Mouse (Mus musculus): ENCODE measurements at regions not wholly inside any gene's neighbourhood (a gene's known extent, or its start where the extent isn't known, plus 50 kb on each side); places are given as distances from the start of the nearest gene placed in this dataset.

DNA sequence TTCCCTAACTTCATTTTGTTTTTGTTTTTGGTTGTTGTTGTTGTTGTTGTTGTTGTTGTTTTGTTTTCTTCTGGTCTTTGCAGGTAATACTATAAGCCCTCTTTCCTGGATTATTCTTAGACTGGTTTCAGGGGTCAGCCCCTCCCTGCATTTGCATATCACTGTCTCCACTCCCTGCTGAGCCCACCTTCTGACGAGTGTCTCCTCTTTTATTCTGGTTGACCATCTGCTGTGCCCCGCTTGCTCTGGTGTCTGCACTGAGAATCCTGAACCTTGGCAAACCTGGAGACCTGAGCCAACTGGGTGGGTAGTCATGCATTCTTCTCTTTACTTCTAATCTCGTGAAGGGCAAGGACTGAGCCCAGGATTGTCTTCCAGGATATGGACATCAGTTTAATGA is 134.4 kb upstream of the Irx5 start:
- H3K36me3 ChIP-seq (ENCODE audit: insufficient read depth, low read length), result no peaks in the 10 kb centered on the region
- H3K4me3 ChIP-seq (replicated peaks; ENCODE audit: low read length), result no peak overlapping the region
- H3K9me3 ChIP-seq (ENCODE audit: low read length), result peaks cover 4% of the 10 kb centered on the region; the same call in 1 of the 2 replicates
- peaks cover 6% of the 10 kb centered on the region for H3K4me1 ChIP-seq (replicated peaks; ENCODE audit: low read depth, low read length)
- TF ChIP-seq CTCF (conservative IDR thresholded peaks at IDR 0.05; ENCODE audit: low read length) (no peak), POU5F1 (IDR thresholded peaks at IDR 0.05; ENCODE audit: borderline replicate concordance, low read length) (no peak), NANOG (IDR thresholded peaks at IDR 0.05; ENCODE audit: borderline replicate concordance, low read length) (no peak)
- no peaks in the 10 kb centered on the region for H3K27me3 ChIP-seq (ENCODE audit: insufficient read depth, low read length)

- no peak for TF ChIP-seq POU5F1 (IDR thresholded peaks at IDR 0.05; ENCODE audit: borderline replicate concordance, low read length)
- TF ChIP-seq CTCF (conservative IDR thresholded peaks at IDR 0.05; ENCODE audit: low read length), result no peak
- no peak for TF ChIP-seq NANOG (IDR thresholded peaks at IDR 0.05; ENCODE audit: borderline replicate concordance, low read length)
- Histone ChIP-seq H3K9me3 (ENCODE audit: low read length) (no peaks in the 10 kb centered on the region), H3K36me3 (ENCODE audit: insufficient read depth, low read length) (no peaks in the 10 kb centered on the region), H3K4me1 (replicated peaks; ENCODE audit: low read depth, low read length) (peaks cover 19% of the 10 kb centered on the region), H3K4me3 (replicated peaks; ENCODE audit: low read length) (no peak overlapping the region), H3K27me3 (ENCODE audit: insufficient read depth, low read length) (no peaks in the 10 kb centered on the region)
Measured at GRCm38 (mm10) chr8:92219181-92219890, 138.1 kb upstream of the Irx5 start.

GRCm38 (mm10) chr8:92217521-92217920 is 139.9 kb upstream of the Irx5 start:
- Histone ChIP-seq H3K4me1 (replicated peaks; ENCODE audit: low read depth, low read length) (peaks cover 13% of the 10 kb centered on the region), H3K9me3 (ENCODE audit: low read length) (no peaks in the 10 kb centered on the region), H3K4me3 (replicated peaks; ENCODE audit: low read length) (no peak overlapping the region), H3K27me3 (ENCODE audit: insufficient read depth, low read length) (no peaks in the 10 kb centered on the region), H3K36me3 (ENCODE audit: insufficient read depth, low read length) (no peaks in the 10 kb centered on the region)
- TF ChIP-seq POU5F1 (IDR thresholded peaks at IDR 0.05; ENCODE audit: borderline replicate concordance, low read length) (no peak), CTCF (conservative IDR thresholded peaks at IDR 0.05; ENCODE audit: low read length) (no peak), NANOG (IDR thresholded peaks at IDR 0.05; ENCODE audit: borderline replicate concordance, low read length) (no peak)

- H3K27me3 ChIP-seq (ENCODE audit: insufficient read depth, low read length), result no peaks in the 10 kb centered on the region
- no peaks in the 10 kb centered on the region for H3K36me3 ChIP-seq (ENCODE audit: insufficient read depth, low read length)
- TF ChIP-seq NANOG (IDR thresholded peaks at IDR 0.05; ENCODE audit: borderline replicate concordance, low read length), result no peak
Measured at GRCm38 (mm10) chr8:92216176-92216575, 141.2 kb upstream of the Irx5 start.

GRCm38 (mm10) chr8:92212786-92213535 is 144.5 kb upstream of the Irx5 start:
- H3K4me3 ChIP-seq (replicated peaks; ENCODE audit: low read length), result no peak overlapping the region

More at GRCm38 (mm10) chr8:92216176-92216575, 141.2 kb upstream of the Irx5 start:
- H3K9me3 ChIP-seq (ENCODE audit: low read length), result no peaks in the 10 kb centered on the region
- H3K4me1 ChIP-seq (replicated peaks; ENCODE audit: low read depth, low read length), result peaks cover 13% of the 10 kb centered on the region
- H3K4me3 ChIP-seq (replicated peaks; ENCODE audit: low read length), result no peak overlapping the region

DNA sequence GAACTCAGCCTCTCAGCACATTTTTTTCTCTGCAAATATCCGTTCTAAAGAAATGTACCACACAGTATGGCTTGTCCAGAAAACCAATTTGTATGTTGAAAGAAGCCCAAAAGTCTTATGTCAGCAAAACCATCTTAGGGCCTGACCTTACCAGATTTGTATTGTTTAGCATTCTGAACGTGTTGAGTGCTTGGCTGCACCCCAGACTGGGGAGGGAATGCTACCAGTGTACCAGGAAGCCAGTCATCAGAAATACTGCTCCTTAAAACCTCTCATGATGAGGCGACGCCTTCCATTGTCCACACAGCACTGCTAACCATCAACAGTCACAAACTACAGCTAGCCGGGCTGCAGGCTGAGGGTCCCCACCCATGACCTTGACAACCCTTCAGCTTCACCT is 148.3 kb upstream of the Irx5 start:
- H3K4me3 ChIP-seq (replicated peaks; ENCODE audit: low read length), result no peak overlapping the region
- H3K36me3 ChIP-seq (ENCODE audit: insufficient read depth, low read length), result no peaks in the 10 kb centered on the region
- no peaks in the 10 kb centered on the region for H3K9me3 ChIP-seq (ENCODE audit: low read length)
- no peaks in the 10 kb centered on the region for H3K4me1 ChIP-seq (replicated peaks; ENCODE audit: low read depth, low read length)
- H3K27me3 ChIP-seq (ENCODE audit: insufficient read depth, low read length), result peaks cover 9% of the 10 kb centered on the region
- TF ChIP-seq CTCF (conservative IDR thresholded peaks at IDR 0.05; ENCODE audit: low read length) (no peak), POU5F1 (IDR thresholded peaks at IDR 0.05; ENCODE audit: borderline replicate concordance, low read length) (no peak), NANOG (IDR thresholded peaks at IDR 0.05; ENCODE audit: borderline replicate concordance, low read length) (no peak)

More at GRCm38 (mm10) chr8:92212786-92213535, 144.5 kb upstream of the Irx5 start:
- Histone ChIP-seq H3K27me3 (ENCODE audit: insufficient read depth, low read length) (peaks cover 3% of the 10 kb centered on the region), H3K36me3 (ENCODE audit: insufficient read depth, low read length) (no peaks in the 10 kb centered on the region), H3K9me3 (ENCODE audit: low read length) (no peaks in the 10 kb centered on the region), H3K4me1 (replicated peaks; ENCODE audit: low read depth, low read length) (peaks cover 13% of the 10 kb centered on the region)
- TF ChIP-seq CTCF (conservative IDR thresholded peaks at IDR 0.05; ENCODE audit: low read length), result no peak
- no peak for TF ChIP-seq POU5F1 (IDR thresholded peaks at IDR 0.05; ENCODE audit: borderline replicate concordance, low read length)
- TF ChIP-seq NANOG (IDR thresholded peaks at IDR 0.05; ENCODE audit: borderline replicate concordance, low read length), result no peak

- Histone ChIP-seq H3K27me3 (ENCODE audit: insufficient read depth, low read length) (no peaks in the 10 kb centered on the region), H3K36me3 (ENCODE audit: insufficient read depth, low read length) (no peaks in the 10 kb centered on the region), H3K4me1 (replicated peaks; ENCODE audit: low read depth, low read length) (no peaks in the 10 kb centered on the region), H3K4me3 (replicated peaks; ENCODE audit: low read length) (no peak overlapping the region), H3K9me3 (ENCODE audit: low read length) (peaks cover 38% of the 10 kb centered on the region)
- TF ChIP-seq POU5F1 (IDR thresholded peaks at IDR 0.05; ENCODE audit: borderline replicate concordance, low read length) (no peak), CTCF (conservative IDR thresholded peaks at IDR 0.05; ENCODE audit: low read length) (no peak), NANOG (IDR thresholded peaks at IDR 0.05; ENCODE audit: borderline replicate concordance, low read length) (no peak)
Measured at GRCm38 (mm10) chr8:92195635-92196034, 161.8 kb upstream of the Irx5 start.

GRCm38 (mm10) chr8:92194065-92194464 is 163.4 kb upstream of the Irx5 start:
- H3K27me3 ChIP-seq (ENCODE audit: insufficient read depth, low read length), result no peaks in the 10 kb centered on the region
- no peak for TF ChIP-seq CTCF (conservative IDR thresholded peaks at IDR 0.05; ENCODE audit: low read length)
- no peak for TF ChIP-seq POU5F1 (IDR thresholded peaks at IDR 0.05; ENCODE audit: borderline replicate concordance, low read length)
- TF ChIP-seq NANOG (IDR thresholded peaks at IDR 0.05; ENCODE audit: borderline replicate concordance, low read length), result no peak
- H3K4me1 ChIP-seq (replicated peaks; ENCODE audit: low read depth, low read length), result no peaks in the 10 kb centered on the region
- H3K36me3 ChIP-seq (ENCODE audit: insufficient read depth, low read length), result no peaks in the 10 kb centered on the region
- peaks cover 45% of the 10 kb centered on the region for H3K9me3 ChIP-seq (ENCODE audit: low read length)
- no peak overlapping the region for H3K4me3 ChIP-seq (replicated peaks; ENCODE audit: low read length)

Data from E14TG2a.4 (cell line).